Mouse (Mus musculus): ENCODE results near the gene Vmn1r55.
"Not testable (repeated sequence)": the region's sequence is repeated elsewhere in the genome, so short reads cannot be mapped to it uniquely, and the experiment has no call there.

Vmn1r55 gene

DNA sequence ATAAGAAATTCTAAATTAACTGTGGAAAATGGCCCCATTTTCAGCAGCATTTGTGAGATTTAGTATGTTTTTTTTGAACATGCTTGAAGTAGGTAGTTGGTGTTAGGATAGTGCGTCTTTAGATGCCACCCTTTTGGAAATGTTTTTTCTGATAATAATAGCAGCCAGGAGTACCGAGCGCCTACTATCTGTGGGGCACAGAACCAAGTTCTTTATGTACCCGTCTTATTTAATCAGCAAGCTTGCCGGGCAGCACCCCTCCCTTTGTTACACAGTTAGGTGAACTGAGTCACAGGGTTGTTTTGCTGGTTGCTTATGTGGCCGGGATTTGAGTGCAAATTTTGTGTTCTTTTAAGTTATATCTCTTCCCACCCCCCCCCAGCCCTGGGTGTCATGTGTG, 68.2 kb downstream of the Vmn1r55 start:
- DNase-seq (ENCODE audit: low read depth, low spot score): no peak

DNA sequence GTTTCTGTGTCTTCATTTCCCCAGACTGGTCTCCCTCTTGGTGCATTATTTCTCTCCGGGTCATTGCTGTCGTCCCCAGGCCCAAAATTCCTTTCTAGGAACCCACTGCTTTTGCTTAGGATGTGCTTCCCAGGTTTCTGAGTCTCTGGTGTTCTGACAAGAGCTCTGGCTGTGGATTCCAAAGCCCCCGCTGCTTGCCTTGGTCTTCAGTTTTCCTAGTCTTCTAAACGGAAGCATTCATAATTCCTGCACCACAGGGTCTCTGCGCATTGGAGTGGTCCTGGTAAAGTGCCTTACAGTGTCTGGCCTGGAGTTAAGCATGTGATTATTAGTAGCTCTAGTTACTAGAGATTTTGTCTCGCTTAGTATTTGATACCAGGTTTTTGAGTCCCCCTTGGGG, 68.7 kb downstream of the Vmn1r55 start:
- no peak for DNase-seq (ENCODE audit: low read depth, low spot score)

DNA sequence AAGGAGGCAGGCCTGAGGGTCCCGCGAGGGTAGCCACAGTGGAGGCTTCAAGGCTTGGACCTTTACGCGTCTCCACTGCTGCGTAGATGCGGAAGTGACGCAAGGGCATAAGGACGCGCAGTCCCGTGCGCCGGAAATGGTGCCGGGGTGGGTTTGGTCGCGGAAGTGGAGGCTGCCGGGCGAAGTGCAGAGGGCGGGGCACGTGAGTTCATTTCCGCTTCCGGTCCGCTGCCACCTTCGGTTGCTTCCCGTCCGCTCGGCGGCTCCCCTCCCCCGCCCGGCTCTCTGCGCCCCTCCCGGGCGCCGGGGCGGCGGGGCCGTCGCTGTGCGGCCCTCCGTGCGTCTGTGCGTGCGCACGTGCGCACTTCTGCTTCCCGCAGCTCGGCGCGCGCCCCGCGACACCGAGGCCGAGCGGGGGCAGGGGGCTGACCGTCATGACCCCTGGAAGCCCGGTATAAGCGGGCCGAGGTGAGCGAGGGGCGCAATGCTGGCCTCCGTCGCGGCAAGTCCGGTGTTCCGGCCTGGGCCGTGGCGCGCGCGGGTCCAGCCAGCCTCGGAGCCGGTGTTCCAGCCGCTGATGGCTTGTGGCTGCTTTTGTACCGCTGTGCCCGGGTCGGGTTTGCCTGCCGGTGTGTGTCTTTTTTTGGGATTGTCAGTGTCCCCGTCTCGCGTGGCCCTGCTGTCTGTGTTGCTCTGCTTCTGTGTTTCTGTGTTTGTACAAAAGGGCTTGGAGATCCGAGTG, 69.3 kb downstream of the Vmn1r55 start, which contains the start of gene Epn1:
Gene Epn1, plus strand, starts transcription at position 226 of the 742 bp plus-strand sequence.
- DNase-seq (ENCODE audit: low read depth, low spot score): peak; percentile 95

DNA sequence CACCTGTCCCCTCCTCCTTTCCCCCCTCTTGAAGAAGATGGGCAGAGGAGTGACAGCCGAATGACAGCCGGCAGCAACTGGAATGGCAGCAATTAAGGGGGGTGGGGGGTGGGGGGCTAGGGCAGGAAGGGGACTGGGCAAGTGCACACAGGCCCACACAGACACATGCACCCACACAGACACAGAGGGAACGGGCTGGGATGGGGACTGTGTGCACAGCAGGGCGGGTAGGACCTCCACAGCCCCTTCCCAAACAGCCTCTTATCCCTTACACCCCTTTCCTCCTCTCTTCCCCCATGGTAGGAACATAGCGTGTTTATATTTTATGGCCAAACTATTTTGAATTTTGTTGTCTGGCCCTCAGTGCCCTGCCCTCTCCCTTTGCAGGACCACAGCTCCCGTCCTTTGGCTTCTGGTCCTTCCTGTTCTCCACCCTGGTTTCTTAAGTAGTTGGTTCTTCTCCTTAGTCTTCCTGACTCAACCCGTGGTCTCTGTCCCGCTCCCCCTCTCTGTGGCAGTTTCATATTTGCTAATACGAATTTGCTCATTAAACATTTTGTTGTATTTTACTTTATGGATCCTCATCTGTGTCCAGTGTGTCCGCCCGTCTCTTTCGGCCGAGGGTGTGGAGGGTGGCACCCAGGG, 70.0 kb downstream of the Vmn1r55 start:
- DNase-seq (ENCODE audit: low read depth, low spot score): not testable (repeated sequence)

Data from forelimb bud, embryonic 11.5 days (tissue).